In genomic region chr13:114459701-114460160, GRCm38 (mm10) we compare ENCODE assay signal across 8 mouse cellular contexts. TPM values are rescaled to one million over a fixed set of nuclear protein-coding genes. Genes with fewer than 3 reads are reported as not detected.
A peak's percentile ranks its signal among the peaks of the same experiment; 100 is the strongest.
DNase-seq lines count a peak whose midpoint lies in the region; ATAC-seq lines count a peak whose summit lies in the region.

No protein-coding gene starts in this region.

- WGBS in kidney, embryonic 15.5 days: 1% methylated on average over 15 of the region's 16 CpGs
- WGBS in embryonic facial prominence, embryonic 11.5 days: under 1% methylated on average over 15 of the region's 16 CpGs
- under 1% methylated on average over 15 of the region's 16 CpGs for WGBS in hindbrain, embryonic 16.5 days
- under 1% methylated on average over 16 of the region's 16 CpGs for WGBS in midbrain, embryonic 14.5 days

- ATAC-seq in kidney, embryonic 15.5 days (replicated peaks; ENCODE audit: low FRiP score): no peak
- ATAC-seq in embryonic facial prominence, embryonic 11.5 days (replicated peaks; ENCODE audit: insufficient number of reproducible peaks, low FRiP score, low TSS enrichment, low read depth): no peak
- no peak for ATAC-seq in hindbrain, embryonic 16.5 days
- ATAC-seq in midbrain, embryonic 14.5 days (ENCODE audit: low FRiP score, low TSS enrichment): no peak

- no peaks in the 10 kb centered on the region for H3K9me3 ChIP-seq in kidney, embryonic 15.5 days (replicated peaks)
- no peaks in the 10 kb centered on the region for H3K9me3 ChIP-seq in embryonic facial prominence, embryonic 11.5 days (replicated peaks; ENCODE audit: control insufficient read depth, low read length)
- H3K9me3 ChIP-seq in hindbrain, embryonic 16.5 days (ENCODE audit: control insufficient read depth, low read length): no peaks in the 10 kb centered on the region
- no peaks in the 10 kb centered on the region for H3K9me3 ChIP-seq in midbrain, embryonic 14.5 days (ENCODE audit: control insufficient read depth, low read length)

- DNase-seq in kidney, postnatal 25 days: no peak
- no peak for DNase-seq in embryonic facial prominence, embryonic 11.5 days (ENCODE audit: low spot score)
- no peak for DNase-seq in midbrain, embryonic 14.5 days
- no peak for DNase-seq in urinary bladder, postnatal 4 days (ENCODE audit: low spot score in 2 of 2)
- no peak for DNase-seq in layer of hippocampus, adult 11-12 months (ENCODE audit: low spot score)
- no peak for DNase-seq in adrenal gland, postnatal 36 days

- H3K9ac ChIP-seq in kidney, embryonic 15.5 days: 0 out of 2 replicates have a peak overlapping the region, but pooled peaks have one; percentile 47
- H3K9ac ChIP-seq in embryonic facial prominence, embryonic 11.5 days (replicated peaks; ENCODE audit: low read length): peak overlapping the region; percentile 55
- H3K9ac ChIP-seq in hindbrain, embryonic 16.5 days (ENCODE audit: low read depth, low read length): no peak overlapping the region
- H3K9ac ChIP-seq in midbrain, embryonic 14.5 days (replicated peaks; ENCODE audit: low read length): no peak overlapping the region

- no peaks in the 10 kb centered on the region for H3K36me3 ChIP-seq in kidney, embryonic 15.5 days
- H3K36me3 ChIP-seq in embryonic facial prominence, embryonic 11.5 days (replicated peaks; ENCODE audit: control insufficient read depth, insufficient read depth, low read depth, low read length): no peaks in the 10 kb centered on the region
- no peaks in the 10 kb centered on the region for H3K36me3 ChIP-seq in hindbrain, embryonic 16.5 days (ENCODE audit: control insufficient read depth, insufficient read depth, low read length)
- no peaks in the 10 kb centered on the region for H3K36me3 ChIP-seq in midbrain, embryonic 14.5 days (ENCODE audit: control insufficient read depth, insufficient read depth, low read length)

- H3K4me3 ChIP-seq in kidney, embryonic 15.5 days (replicated peaks): peak overlapping the region; percentile 59
- peak overlapping the region; percentile 58 for H3K4me3 ChIP-seq in embryonic facial prominence, embryonic 11.5 days (ENCODE audit: low read depth, low read length)
- peak overlapping the region; percentile 49 for H3K4me3 ChIP-seq in hindbrain, embryonic 16.5 days (ENCODE audit: low read length)
- H3K4me3 ChIP-seq in midbrain, embryonic 14.5 days (replicated peaks; ENCODE audit: low read depth, low read length): peak overlapping the region; percentile 54

- H3K4me2 ChIP-seq in kidney, embryonic 15.5 days: peak overlapping the region; percentile 99
- H3K4me2 ChIP-seq in embryonic facial prominence, embryonic 11.5 days (ENCODE audit: low read depth, low read length): peak overlapping the region; percentile 90
- H3K4me2 ChIP-seq in hindbrain, embryonic 16.5 days (ENCODE audit: low read length): peak overlapping the region; percentile 87
- H3K4me2 ChIP-seq in midbrain, embryonic 14.5 days (ENCODE audit: low read length): peak overlapping the region; percentile 94

- H3K4me1 ChIP-seq in kidney, embryonic 15.5 days: peaks cover 46% of the 10 kb centered on the region
- no peaks in the 10 kb centered on the region; the same call in 1 of the 2 replicates for H3K4me1 ChIP-seq in embryonic facial prominence, embryonic 11.5 days (ENCODE audit: control insufficient read depth, insufficient read depth, low read length)
- H3K4me1 ChIP-seq in hindbrain, embryonic 16.5 days (ENCODE audit: control insufficient read depth, insufficient read depth, low read depth, low read length): peaks cover 17% of the 10 kb centered on the region
- peaks cover 22% of the 10 kb centered on the region for H3K4me1 ChIP-seq in midbrain, embryonic 14.5 days (ENCODE audit: control insufficient read depth, insufficient read depth, low read length)

- H3K27me3 ChIP-seq in kidney, embryonic 15.5 days: peaks cover 70% of the 10 kb centered on the region
- H3K27me3 ChIP-seq in embryonic facial prominence, embryonic 11.5 days (ENCODE audit: control insufficient read depth, insufficient read depth, low read length): peaks cover 8% of the 10 kb centered on the region
- peaks cover 19% of the 10 kb centered on the region for H3K27me3 ChIP-seq in hindbrain, embryonic 16.5 days (replicated peaks; ENCODE audit: control insufficient read depth, insufficient read depth, low read length)
- peaks cover 14% of the 10 kb centered on the region for H3K27me3 ChIP-seq in midbrain, embryonic 14.5 days (ENCODE audit: control insufficient read depth, insufficient read depth, low read length)

- no peak overlapping the region for H3K27ac ChIP-seq in kidney, embryonic 15.5 days
- no peak overlapping the region for H3K27ac ChIP-seq in embryonic facial prominence, embryonic 11.5 days (replicated peaks; ENCODE audit: low read depth, low read length)
- H3K27ac ChIP-seq in hindbrain, embryonic 16.5 days (ENCODE audit: low read depth, low read length): no peak overlapping the region
- peak overlapping the region; percentile 57; the same call in 1 of the 2 replicates for H3K27ac ChIP-seq in midbrain, embryonic 14.5 days (replicated peaks; ENCODE audit: low read depth, low read length)

RNA-seq across cellular contexts. Expression of gene Fst, which starts 1.0 kb away (rescaled TPM):
- 4.3 and 7.3 TPM in 2 replicates for polyA plus RNA-seq in kidney, embryonic 15.5 days (2015; fragmentation: Nextera tagmentation; extraction: Ambion mirVana)
- polyA plus RNA-seq in embryonic facial prominence, embryonic 11.5 days (2014; fragmentation: Nextera tagmentation; extraction: Ambion mirVana): 32.2 and 32.7 TPM in 2 replicates
- polyA plus RNA-seq in hindbrain, embryonic 16.5 days (2015; fragmentation: Nextera tagmentation; extraction: Ambion mirVana): 3.4 and 5.6 TPM in 2 replicates
- polyA plus RNA-seq in midbrain, embryonic 14.5 days (2014; fragmentation: Nextera tagmentation; extraction: Ambion mirVana): 5.2 and 7.7 TPM in 2 replicates
- 10 to 100 TPM; 11.5 to 16.5 TPM for total RNA-seq in adrenal gland, postnatal 36 days (2021)

Comparison
In these comparisons a context has a peak if more than half of its experiments do, and no peak if none do; other contexts are left out.
1. H3K9ac ChIP-seq: peak in kidney, embryonic 15.5 days (single experiment) and embryonic facial prominence, embryonic 11.5 days (single experiment); none in hindbrain, embryonic 16.5 days (single experiment) and midbrain, embryonic 14.5 days (single experiment).
2. Peak in every context shown above with its lines, with median percentiles within 50 percentile points of each other: H3K4me2 ChIP-seq and H3K4me3 ChIP-seq.